ENCODE assay signal across 26 mouse cellular contexts in genomic region chr11:79750943-79751342, GRCm38 (mm10).
DNase-seq lines count a peak whose midpoint lies in the region; ATAC-seq and TF ChIP-seq lines count a peak whose summit lies in the region.
"Had no signal": no experiment of that assay in that cellular context is flagged by ENCODE, and none has a peak within 500 bp of the region (broad histone marks: within the 10 kb centered on the region; RNA-seq: fewer than 3 reads in every experiment).

No protein-coding gene starts in this region.

- 80% methylated on average over 2 of the region's 2 CpGs for WGBS in midbrain, embryonic 11.5 days
- WGBS in midbrain, postnatal 0 days: 84% methylated on average over 2 of the region's 2 CpGs
- 26% methylated on average over 2 of the region's 2 CpGs for WGBS in liver, postnatal 0 days (ENCODE audit: insufficient replicate concordance)
- WGBS in hindbrain, embryonic 11.5 days: 74% methylated on average over 2 of the region's 2 CpGs

- intact Hi-C loops in gastrocnemius, adult 2 months (cut with DNase I): no loop called here

- no peaks in the 10 kb centered on the region for H3K36me3 ChIP-seq in midbrain, embryonic 11.5 days (ENCODE audit: control insufficient read depth, insufficient read depth, low read length)
- no peaks in the 10 kb centered on the region for H3K36me3 ChIP-seq in midbrain, postnatal 0 days (ENCODE audit: insufficient read depth, low read length)
- no peaks in the 10 kb centered on the region for H3K36me3 ChIP-seq in liver, postnatal 0 days (replicated peaks; ENCODE audit: insufficient read depth, low read length)
- no peaks in the 10 kb centered on the region for H3K36me3 ChIP-seq in hindbrain, embryonic 11.5 days (ENCODE audit: control insufficient read depth, insufficient read depth, low read length)
- H3K36me3 ChIP-seq: heart, embryonic 15.5 days; hindbrain, embryonic 13.5 days; limb, embryonic 13.5 days; liver, embryonic 15.5 days; midbrain, embryonic 10.5 days had no signal

- ATAC-seq in midbrain, embryonic 11.5 days (ENCODE audit: low FRiP score): no peak
- no peak for ATAC-seq in midbrain, postnatal 0 days (ENCODE audit: low FRiP score)
- ATAC-seq in liver, postnatal 0 days: no peak
- no peak for ATAC-seq in hindbrain, embryonic 11.5 days (ENCODE audit: low FRiP score)
- ATAC-seq: activated CD4-positive, CD25-positive, alpha-beta regulatory T cell, adult 4 months; forebrain, postnatal 0 days; midbrain, embryonic 16.5 days had no signal

- H3K4me2 ChIP-seq in midbrain, embryonic 11.5 days: no peak overlapping the region
- H3K4me2 ChIP-seq in midbrain, postnatal 0 days (ENCODE audit: low read depth, low read length, poor library complexity, severe bottlenecking): no peak overlapping the region
- H3K4me2 ChIP-seq in liver, postnatal 0 days (ENCODE audit: low read depth, low read length): no peak overlapping the region
- no peak overlapping the region for H3K4me2 ChIP-seq in hindbrain, embryonic 11.5 days (replicated peaks; ENCODE audit: low read depth, low read length)
- H3K4me2 ChIP-seq: heart, embryonic 15.5 days; hindbrain, embryonic 13.5 days; limb, embryonic 13.5 days; liver, embryonic 15.5 days had no signal

- peak; percentile 6 for DNase-seq in gastrocnemius, adult 2 months
- DNase-seq in gastrocnemius, adult 18-20 months (ENCODE audit: low spot score): no peak
- DNase-seq in midbrain, embryonic 11.5 days (ENCODE audit: low spot score, missing footprints): peak; percentile 73
- no peak for DNase-seq in midbrain, postnatal 0 days (ENCODE audit: low spot score)
- DNase-seq in liver, postnatal 0 days: no peak
- no peak for DNase-seq in thymus, postnatal 10 days (ENCODE audit: low spot score in 2 of 2)
- DNase-seq in hindbrain, embryonic 11.5 days (ENCODE audit: low spot score): no peak
- DNase-seq: adrenal gland, adult 8-10 months; cerebellum, adult 11-12 months; cerebellum, adult 9-11 months; forebrain, postnatal 0 days; gastrocnemius, postnatal 14 days; heart, postnatal 36 days; kidney, adult 8-10 months; kidney, postnatal 4 days; thymus, postnatal 14 days had no signal

- no peak overlapping the region for H3K27ac ChIP-seq in gastrocnemius, adult 2 months
- H3K27ac ChIP-seq in midbrain, embryonic 11.5 days (ENCODE audit: low read depth, low read length): no peak overlapping the region
- no peak overlapping the region for H3K27ac ChIP-seq in midbrain, postnatal 0 days (ENCODE audit: low read depth, low read length)
- peak overlapping the region; percentile 11; the same call in 1 of the 2 replicates for H3K27ac ChIP-seq in liver, postnatal 0 days (ENCODE audit: low read depth)
- no peak overlapping the region for H3K27ac ChIP-seq in hindbrain, embryonic 11.5 days (ENCODE audit: low read depth, low read length)
- H3K27ac ChIP-seq: heart, embryonic 10.5 days; heart, embryonic 15.5 days; hindbrain, embryonic 13.5 days; kidney, postnatal 0 days; limb, embryonic 13.5 days; liver, embryonic 15.5 days; midbrain, embryonic 10.5 days had no signal

- no peaks in the 10 kb centered on the region for H3K9me3 ChIP-seq in midbrain, embryonic 11.5 days (ENCODE audit: control insufficient read depth, low read length)
- no peaks in the 10 kb centered on the region for H3K9me3 ChIP-seq in midbrain, postnatal 0 days (ENCODE audit: low read length)
- no peaks in the 10 kb centered on the region for H3K9me3 ChIP-seq in liver, postnatal 0 days (ENCODE audit: low read length)
- H3K9me3 ChIP-seq in hindbrain, embryonic 11.5 days (ENCODE audit: control insufficient read depth, low read length): no peaks in the 10 kb centered on the region
- H3K9me3 ChIP-seq: heart, embryonic 15.5 days; hindbrain, embryonic 13.5 days; limb, embryonic 13.5 days; liver, embryonic 15.5 days had no signal

- no peak for TF ChIP-seq EP300 in liver, postnatal 0 days (IDR thresholded peaks at IDR 0.05; ENCODE audit: low read depth)

- peaks cover 6% of the 10 kb centered on the region; the same call in 1 of the 2 replicates for H3K4me1 ChIP-seq in midbrain, embryonic 11.5 days (ENCODE audit: control insufficient read depth, insufficient read depth, low read length)
- no peaks in the 10 kb centered on the region for H3K4me1 ChIP-seq in midbrain, postnatal 0 days (ENCODE audit: insufficient read depth, low read length)
- peaks cover 10% of the 10 kb centered on the region for H3K4me1 ChIP-seq in liver, postnatal 0 days (ENCODE audit: insufficient read depth)
- H3K4me1 ChIP-seq in hindbrain, embryonic 11.5 days (replicated peaks; ENCODE audit: control insufficient read depth, insufficient read depth, low read length): no peaks in the 10 kb centered on the region
- H3K4me1 ChIP-seq: limb, embryonic 13.5 days had no signal

- H3K27me3 ChIP-seq in midbrain, embryonic 11.5 days (ENCODE audit: control insufficient read depth, insufficient read depth, low read length): no peaks in the 10 kb centered on the region
- no peaks in the 10 kb centered on the region for H3K27me3 ChIP-seq in midbrain, postnatal 0 days (ENCODE audit: insufficient read depth, low read length)
- no peaks in the 10 kb centered on the region for H3K27me3 ChIP-seq in liver, postnatal 0 days (ENCODE audit: insufficient read depth, low read length)
- H3K27me3 ChIP-seq in hindbrain, embryonic 11.5 days (ENCODE audit: control insufficient read depth, insufficient read depth, low read length): no peaks in the 10 kb centered on the region
- H3K27me3 ChIP-seq: heart, embryonic 15.5 days; hindbrain, embryonic 13.5 days; limb, embryonic 13.5 days; liver, embryonic 15.5 days had no signal

- H3K4me3 ChIP-seq in gastrocnemius, adult 2 months: no peak overlapping the region
- no peak overlapping the region for H3K4me3 ChIP-seq in midbrain, embryonic 11.5 days (ENCODE audit: low read depth, low read length)
- H3K4me3 ChIP-seq in midbrain, postnatal 0 days (ENCODE audit: low read depth, low read length): no peak overlapping the region
- H3K4me3 ChIP-seq in liver, postnatal 0 days (ENCODE audit: low read depth, low read length): no peak overlapping the region
- H3K4me3 ChIP-seq in hindbrain, embryonic 11.5 days (ENCODE audit: low read depth, low read length): no peak overlapping the region
- H3K4me3 ChIP-seq: erythroblast, embryonic 14.5 days; heart, embryonic 10.5 days; heart, embryonic 15.5 days; hindbrain, embryonic 13.5 days; limb, embryonic 13.5 days; liver, embryonic 15.5 days; midbrain, embryonic 10.5 days had no signal

- no peak overlapping the region for H3K9ac ChIP-seq in midbrain, embryonic 11.5 days (ENCODE audit: low read length)
- no peak overlapping the region for H3K9ac ChIP-seq in midbrain, postnatal 0 days (replicated peaks; ENCODE audit: low read length, poor library complexity, severe bottlenecking)
- H3K9ac ChIP-seq in liver, postnatal 0 days (replicated peaks): no peak overlapping the region
- no peak overlapping the region for H3K9ac ChIP-seq in hindbrain, embryonic 11.5 days (ENCODE audit: low read depth, low read length)
- H3K9ac ChIP-seq: forebrain, postnatal 0 days; heart, embryonic 15.5 days; hindbrain, embryonic 13.5 days; limb, embryonic 13.5 days; liver, embryonic 15.5 days had no signal

- no peak for TF ChIP-seq CTCF in gastrocnemius, adult 2 months (IDR thresholded peaks at IDR 0.05)
- no peak for TF ChIP-seq CTCF in midbrain, postnatal 0 days (IDR thresholded peaks at IDR 0.05)
- TF ChIP-seq CTCF in liver, postnatal 0 days (IDR thresholded peaks at IDR 0.05; ENCODE audit: low read depth): no peak

Comparison
In these comparisons a context has a peak if more than half of its experiments do, and no peak if none do; other contexts are left out.
1. DNase-seq: peak in gastrocnemius, adult 2 months (single experiment) and midbrain, embryonic 11.5 days (single experiment); none in gastrocnemius, adult 18-20 months (single experiment), midbrain, postnatal 0 days (single experiment), liver, postnatal 0 days (single experiment), thymus, postnatal 10 days (0 of 2) and hindbrain, embryonic 11.5 days (single experiment).